Mouse (Mus musculus): Measurements from ENCODE around the gene Iah1.

Gene Iah1

GRCm38 (mm10) chr12:21320317-21320716 lies 4.1 kb downstream of the Iah1 start:
- no peak for DNase-seq (ENCODE audit: low spot score)

DNA sequence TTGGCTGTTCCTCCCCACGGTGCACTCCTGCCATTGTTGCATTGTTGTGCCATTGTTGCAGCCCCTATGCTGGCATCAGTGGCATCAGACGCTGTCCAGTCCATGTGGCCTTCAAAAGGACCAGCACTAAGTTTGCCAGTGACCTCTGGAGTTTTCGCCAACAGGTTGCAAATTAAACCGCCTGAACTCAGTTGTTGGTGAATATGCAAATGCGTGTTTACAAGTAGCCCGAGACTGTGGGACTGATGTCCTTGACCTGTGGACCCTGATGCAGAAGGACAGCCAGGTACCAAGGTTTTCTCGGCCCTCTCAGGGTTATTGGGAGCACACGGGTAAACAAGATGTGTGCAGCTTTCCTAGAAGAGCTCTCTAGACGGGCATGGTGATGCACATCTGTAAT lies 5.0 kb downstream of the Iah1 start:
- DNase-seq (ENCODE audit: low spot score) = no peak

- DNase-seq (ENCODE audit: low spot score) = no peak
Measured at GRCm38 (mm10) chr12:21322296-21322695, 6.1 kb downstream of the Iah1 start.

- no peak for DNase-seq (ENCODE audit: low spot score)
Measured at GRCm38 (mm10) chr12:21322856-21323255, 6.7 kb downstream of the Iah1 start.

GRCm38 (mm10) chr12:21324101-21324500 lies 7.9 kb downstream of the Iah1 start:
- DNase-seq (ENCODE audit: low spot score) = no peak

GRCm38 (mm10) chr12:21325266-21325665 lies 9.1 kb downstream of the Iah1 start:
- DNase-seq (ENCODE audit: low spot score) = no peak

GRCm38 (mm10) chr12:21326325-21326724 lies 10.1 kb downstream of the Iah1 start:
- no peak for DNase-seq (ENCODE audit: low spot score)

GRCm38 (mm10) chr12:21329661-21330400 lies 13.6 kb downstream of the Iah1 start:
- DNase-seq (ENCODE audit: low spot score) = no peak

- no peak for DNase-seq (ENCODE audit: low spot score)
Measured at GRCm38 (mm10) chr12:21330961-21331576, 14.9 kb downstream of the Iah1 start.

DNA sequence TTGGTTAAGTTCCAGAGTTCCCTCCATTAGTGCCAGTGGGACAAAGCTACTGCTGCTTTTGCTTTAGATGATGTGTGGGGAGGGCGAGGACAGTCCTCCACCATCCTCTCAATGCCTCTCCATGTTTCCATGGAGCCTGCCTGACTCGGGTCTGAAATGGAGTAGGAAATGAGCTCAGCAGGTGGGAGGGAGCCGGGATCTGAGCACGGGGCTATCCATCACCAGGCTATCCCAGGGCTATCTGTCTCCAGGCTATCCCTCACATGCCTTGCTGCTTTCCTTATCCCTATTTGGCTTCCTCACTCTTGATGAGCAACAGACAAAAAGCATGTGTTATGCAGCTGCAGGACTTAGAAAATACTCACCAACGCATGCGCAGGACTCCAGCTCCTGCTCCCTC lies 15.5 kb downstream of the Iah1 start:
- DNase-seq (ENCODE audit: low spot score) = no peak

- no peak for DNase-seq (ENCODE audit: low spot score)
Measured at GRCm38 (mm10) chr12:21333021-21333420, 16.8 kb downstream of the Iah1 start.

DNA sequence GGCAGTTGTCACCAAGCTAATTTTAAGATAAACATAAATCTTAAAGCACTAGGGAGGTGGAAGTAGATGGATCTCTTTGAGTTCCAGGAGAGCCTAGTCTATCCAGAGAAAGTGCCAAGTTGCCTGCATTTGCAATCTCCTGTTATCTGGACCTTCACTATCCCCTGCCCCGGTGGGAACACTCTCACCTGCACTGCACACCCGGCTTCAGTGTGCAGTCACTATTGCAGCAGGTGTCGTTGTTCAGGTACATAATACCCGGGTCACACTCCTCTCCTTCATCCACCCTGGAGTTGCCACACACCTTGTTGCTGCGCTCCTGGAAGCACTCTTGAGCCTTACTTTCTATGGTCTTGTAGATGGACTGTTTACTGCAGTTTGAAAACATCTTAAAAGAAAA lies 17.6 kb downstream of the Iah1 start:
- DNase-seq (ENCODE audit: low spot score) = no peak

GRCm38 (mm10) chr12:21335869-21336268 lies 19.7 kb downstream of the Iah1 start:
- DNase-seq (ENCODE audit: low spot score) = no peak

- no peak for DNase-seq (ENCODE audit: low spot score)
Measured at GRCm38 (mm10) chr12:21337171-21337570, 21.0 kb downstream of the Iah1 start.

DNA sequence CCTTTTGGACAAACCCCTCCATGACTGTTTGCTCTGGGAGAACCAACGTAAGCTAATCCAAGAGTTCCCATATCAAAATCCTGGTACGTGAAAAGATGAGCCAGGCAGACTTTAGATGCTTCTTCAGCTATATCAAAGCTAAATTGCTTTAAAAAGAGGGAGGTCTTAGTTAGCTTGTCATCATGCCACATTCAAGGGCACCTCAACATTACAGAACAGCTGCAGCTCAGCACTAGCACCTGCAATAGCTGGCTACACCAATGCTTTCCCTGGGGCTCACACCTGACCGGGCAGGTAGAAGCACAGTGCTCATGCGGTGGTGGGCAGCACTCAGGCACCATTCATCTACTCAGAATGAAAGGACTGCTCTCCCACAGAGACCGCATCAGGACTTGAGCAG lies 24.5 kb downstream of the Iah1 start:
- DNase-seq (ENCODE audit: low spot score) = no peak

GRCm38 (mm10) chr12:21346972-21347371 lies 30.8 kb downstream of the Iah1 start:
- no peak for DNase-seq (ENCODE audit: low spot score)

GRCm38 (mm10) chr12:21350113-21350876 lies 34.1 kb downstream of the Iah1 start:
- DNase-seq (ENCODE audit: low spot score) = no peak

- DNase-seq (ENCODE audit: low spot score) = no peak
Measured at GRCm38 (mm10) chr12:21353681-21354080, 37.5 kb downstream of the Iah1 start.

DNA sequence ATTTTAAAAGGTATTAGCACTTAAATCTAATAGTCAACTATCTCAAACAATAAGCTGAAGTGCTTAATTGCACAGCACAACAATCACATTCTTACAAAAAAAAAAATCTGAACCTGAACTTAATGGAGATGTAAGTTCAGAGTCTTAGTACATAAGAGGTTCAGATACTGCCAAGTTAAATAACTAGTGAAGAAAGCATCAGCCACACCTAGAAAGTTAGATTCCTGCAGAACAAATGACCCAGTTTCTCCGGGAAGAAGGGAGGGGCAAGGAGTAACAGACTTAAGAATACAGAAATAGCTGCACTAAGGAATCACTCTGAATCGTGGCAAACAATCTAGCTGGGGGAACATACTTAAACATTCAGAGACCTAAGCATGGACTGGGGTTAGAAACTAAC lies 46.5 kb downstream of the Iah1 start:
- no peak for DNase-seq (ENCODE audit: low spot score)

DNA sequence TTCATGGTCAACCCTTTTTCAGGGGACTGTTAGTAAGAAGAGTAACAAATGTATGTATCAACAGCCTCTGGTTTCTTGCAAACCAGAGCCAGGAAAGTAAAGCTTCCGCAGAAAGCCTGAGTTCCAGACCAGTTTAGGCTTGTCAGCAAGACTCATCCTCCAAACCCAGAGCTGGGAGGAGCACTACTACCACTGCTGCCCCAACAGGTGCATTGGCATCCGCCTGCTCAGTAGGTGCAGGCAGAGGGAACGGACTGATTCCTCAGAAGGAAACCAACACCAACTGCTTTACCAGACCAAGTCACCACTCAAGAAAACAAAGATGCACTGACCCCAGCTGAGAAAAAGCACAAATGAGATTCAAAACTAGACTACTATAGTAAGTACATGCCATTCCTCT lies 47.0 kb downstream of the Iah1 start:
- DNase-seq (ENCODE audit: low spot score) = no peak

- DNase-seq (ENCODE audit: low spot score) = no peak
Measured at GRCm38 (mm10) chr12:21364624-21365435, 48.6 kb downstream of the Iah1 start.

GRCm38 (mm10) chr12:21368376-21369086 lies 52.3 kb downstream of the Iah1 start:
- DNase-seq (ENCODE audit: low spot score) = no peak

All from urinary bladder, postnatal 10 days (tissue).